Mouse (Mus musculus) heart, embryonic 16.5 days (tissue): ENCODE measurements around the gene Ubr4. TPM values are rescaled to one million over a fixed set of nuclear protein-coding genes. Genes with fewer than 3 reads are reported as not detected.
A peak's percentile ranks its signal among the peaks of the same experiment; 100 is the strongest.

Source experiments
- ATAC-seq: fragments of 200-750 bp; cut with Nextera tagmentation; replicated peaks from 2 replicates; pipeline ENCODE4 v1.8.0; 2017; ENCODE audit warnings: moderate number of reproducible peaks; ENCODE audit not compliant: insufficient read depth, low FRiP score; ENCODE audit errors: extremely low read depth
- H3K27ac ChIP-seq: fragments of 300-500 bp; sonication (generic); 2 replicates; pipeline ENCODE4 v1.5.1; 2014; ENCODE audit warnings: mild to moderate bottlenecking, low read length, control low read depth, moderate library complexity
- H3K27me3 ChIP-seq: fragments of 300-500 bp; sonication (generic); 2 replicates; pipeline ENCODE4 v1.6.1; 2014; ENCODE audit warnings: low read length, mixed read lengths; ENCODE audit not compliant: control insufficient read depth, insufficient read depth
- H3K36me3 ChIP-seq: fragments of 300-500 bp; sonication (generic); 2 replicates; pipeline ENCODE4 v1.6.1; 2014; ENCODE audit not compliant: control insufficient read depth, insufficient read depth
- H3K4me1 ChIP-seq: fragments of 300-500 bp; sonication (generic); 2 replicates; pipeline ENCODE4 v1.6.1; 2014; ENCODE audit warnings: low read length, mixed read lengths; ENCODE audit not compliant: control insufficient read depth, insufficient read depth
- H3K4me2 ChIP-seq: fragments of 300-500 bp; sonication (generic); 2 replicates; pipeline ENCODE4 v1.6.1; 2014; ENCODE audit warnings: low read depth, mild to moderate bottlenecking, control low read depth, low read length
- H3K4me3 ChIP-seq: fragments of 300-500 bp; sonication (generic); 2 replicates; pipeline ENCODE4 v1.5.1; 2014; ENCODE audit warnings: mild to moderate bottlenecking, control low read depth, low read length
- H3K9ac ChIP-seq: fragments of 300-500 bp; sonication (generic); 2 replicates; pipeline ENCODE4 v1.6.1; 2014; ENCODE audit warnings: low read length, control low read depth
- H3K9me3 ChIP-seq: fragments of 300-500 bp; sonication (generic); replicated peaks from 2 replicates; pipeline ENCODE4 v1.6.1; 2016; ENCODE audit warnings: low read length; ENCODE audit not compliant: control insufficient read depth
- WGBS: fragments of 180-500 bp; shearing (Covaris S2); extraction: QIAGEN DNeasy Blood & Tissue Kit; methylation state at CpG from one replicate; pipeline ENCODE4 v1.1.7; 2014; 5-methylcytosine and 5-hydroxymethylcytosine counted together
- polyA plus RNA-seq: library from polyadenylated mRNA; unstranded; fragments of >200 nt; fragmentation: Nextera tagmentation; extraction: Ambion mirVana; gene quantifications from 2 replicates; pipeline ENCODE4 v1.2.1, GENCODE M21; 2015

The Ubr4 gene
- polyA plus RNA-seq, 1 experiment from 2014 or later = 58.0 TPM

DNA sequence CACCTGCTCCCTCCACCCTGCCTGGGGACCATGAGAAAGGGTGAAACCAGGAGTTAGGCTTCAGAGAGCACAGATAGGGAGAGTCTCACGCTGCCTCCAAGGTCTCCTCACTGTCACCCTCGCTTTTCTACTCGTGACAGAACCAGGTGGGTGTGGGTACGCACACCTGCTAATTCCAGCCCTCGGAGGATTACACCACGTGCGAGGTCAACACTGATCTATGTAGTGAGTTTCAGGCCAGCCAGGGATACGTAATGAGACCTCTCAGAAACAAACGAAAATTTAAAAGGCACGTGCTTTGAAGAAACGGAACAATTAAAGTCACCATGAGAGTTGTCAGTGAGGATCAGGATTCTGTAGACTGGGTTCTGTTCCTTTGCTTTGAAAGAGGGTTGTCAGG lies 34.0 kb upstream of the Ubr4 start:
- 88% methylated on average over 11 of the region's 11 CpGs for WGBS
- Histone ChIP-seq H3K27me3 (no peaks in the 10 kb centered on the region), H3K9ac (no peak overlapping the region), H3K36me3 (peaks cover 16% of the 10 kb centered on the region), H3K4me3 (no peak overlapping the region), H3K4me2 (no peak overlapping the region), H3K9me3 (no peaks in the 10 kb centered on the region), H3K27ac (no peak overlapping the region), H3K4me1 (no peaks in the 10 kb centered on the region)
- ATAC-seq = no peak

DNA sequence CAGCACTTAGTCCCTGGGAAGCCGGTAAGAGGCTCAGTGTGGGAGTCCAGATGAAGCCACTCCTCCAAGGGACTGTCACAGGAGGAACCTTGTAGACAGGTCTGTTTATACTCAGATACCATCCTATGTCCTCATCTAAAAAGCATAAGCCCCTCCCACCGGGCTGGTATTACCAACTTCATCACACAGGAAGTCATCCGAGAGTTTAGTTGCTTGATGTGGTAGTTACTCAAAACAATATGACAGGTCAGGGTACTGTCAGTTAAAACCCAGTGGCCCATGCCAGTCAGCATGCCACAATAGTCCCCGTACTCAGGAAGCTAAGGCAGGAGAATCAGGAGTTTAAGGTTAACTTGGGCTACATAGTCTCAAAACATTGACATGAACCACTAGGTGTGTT lies 32.7 kb upstream of the Ubr4 start:
- no peak overlapping the region for H3K27ac ChIP-seq
- no peaks in the 10 kb centered on the region for H3K27me3 ChIP-seq
- 87% methylated on average over 4 of the region's 4 CpGs for WGBS
- no peaks in the 10 kb centered on the region for H3K9me3 ChIP-seq
- no peak for ATAC-seq
- no peaks in the 10 kb centered on the region for H3K4me1 ChIP-seq
- no peak overlapping the region for H3K4me2 ChIP-seq
- H3K4me3 ChIP-seq = no peak overlapping the region
- H3K36me3 ChIP-seq = peaks cover 15% of the 10 kb centered on the region
- H3K9ac ChIP-seq = no peak overlapping the region

DNA sequence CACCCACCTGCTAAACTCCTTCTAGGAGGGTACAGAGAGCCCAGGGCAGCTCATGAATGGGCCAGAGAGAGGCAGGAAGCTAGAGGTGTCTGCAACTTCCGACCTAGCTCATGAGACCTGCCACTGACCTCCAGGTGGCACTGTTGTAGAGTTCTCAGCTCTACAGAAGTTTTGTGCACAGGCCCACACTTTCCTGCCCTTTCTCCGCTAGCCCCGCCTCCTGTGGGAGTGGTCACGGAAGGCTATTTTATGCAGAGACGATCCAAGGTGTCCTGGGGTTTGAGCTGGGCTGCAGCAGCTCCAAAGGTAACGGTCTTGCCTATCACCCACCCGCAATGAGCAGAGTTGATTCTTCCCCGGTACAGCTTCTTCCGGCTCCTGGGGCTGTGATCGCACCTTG lies 21.8 kb upstream of the Ubr4 start:
- Histone ChIP-seq H3K27me3 (no peaks in the 10 kb centered on the region; the same call in 1 of the 2 replicates), H3K9me3 (no peaks in the 10 kb centered on the region), H3K4me1 (no peaks in the 10 kb centered on the region), H3K9ac (peak overlapping the region; percentile 56; the same call in 1 of the 2 replicates), H3K4me3 (peak overlapping the region; percentile 48), H3K27ac (no peak overlapping the region), H3K4me2 (peak overlapping the region; percentile 67), H3K36me3 (no peaks in the 10 kb centered on the region)
- WGBS = 7% methylated on average over 10 of the region's 10 CpGs
- peak; percentile 76 for ATAC-seq

DNA sequence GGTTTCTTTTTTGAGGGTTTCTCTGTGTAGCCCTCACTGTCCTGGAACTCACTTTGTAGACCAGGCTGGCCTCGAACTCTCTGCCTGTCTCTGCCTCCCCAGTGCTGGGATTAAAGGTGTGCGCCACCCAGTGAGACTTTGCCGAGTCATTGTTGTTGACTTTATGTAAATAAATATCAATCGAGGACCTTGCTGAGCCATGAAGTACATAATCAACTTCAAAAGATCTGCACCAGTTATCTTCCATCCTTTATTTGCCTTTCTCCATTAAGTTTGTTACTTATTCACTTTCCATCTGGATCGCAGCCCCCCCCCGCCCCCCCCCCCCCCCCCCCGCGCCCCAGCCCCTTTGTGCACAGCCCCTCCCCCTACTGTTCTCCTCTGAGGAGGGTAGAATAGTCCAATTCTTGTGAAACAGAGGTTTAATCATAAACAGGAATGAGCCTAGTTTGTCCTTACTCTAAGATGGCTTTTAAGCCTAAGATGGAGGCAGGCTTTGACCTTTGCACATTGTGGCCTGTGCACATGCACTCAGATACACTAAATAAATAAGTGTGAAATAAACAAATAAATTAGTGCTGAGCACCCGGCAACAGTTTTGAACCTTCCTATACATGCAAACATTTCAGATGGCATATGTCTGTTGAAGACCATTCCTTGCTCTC lies 17.6 kb upstream of the Ubr4 start:
- 69% methylated on average over 7 of the region's 9 CpGs for WGBS
- no peak for ATAC-seq
- Histone ChIP-seq H3K4me1 (no peaks in the 10 kb centered on the region), H3K9ac (no peak overlapping the region), H3K4me3 (no peak overlapping the region), H3K27ac (no peak overlapping the region), H3K4me2 (no peak overlapping the region), H3K36me3 (no peaks in the 10 kb centered on the region), H3K9me3 (no peaks in the 10 kb centered on the region), H3K27me3 (peaks cover 2% of the 10 kb centered on the region; the same call in 1 of the 2 replicates)

DNA sequence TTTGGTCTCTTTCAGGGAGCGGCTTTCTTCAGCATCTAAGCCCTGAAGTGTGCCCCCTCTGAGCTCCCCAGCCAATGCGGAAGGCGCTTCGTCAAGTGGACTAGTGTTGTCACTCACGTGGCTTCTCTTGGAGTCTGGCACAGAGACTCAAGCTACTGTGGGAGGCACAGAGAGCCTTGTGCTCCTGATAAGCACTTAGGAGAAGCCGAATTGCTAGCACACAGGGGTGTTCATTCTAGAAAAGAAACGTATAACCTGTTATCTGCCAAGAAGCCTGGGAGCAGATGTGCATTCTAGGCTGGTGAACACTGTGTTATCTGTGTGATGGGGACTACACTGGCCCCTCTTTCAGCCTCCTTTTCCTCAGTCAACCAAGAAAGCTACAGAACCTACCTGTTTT lies 16.9 kb upstream of the Ubr4 start:
- ATAC-seq = no peak
- 36% methylated on average over 7 of the region's 7 CpGs for WGBS
- H3K36me3 ChIP-seq = no peaks in the 10 kb centered on the region
- no peak overlapping the region for H3K27ac ChIP-seq
- H3K9ac ChIP-seq = no peak overlapping the region
- no peaks in the 10 kb centered on the region for H3K4me1 ChIP-seq
- no peak overlapping the region for H3K4me2 ChIP-seq
- no peak overlapping the region for H3K4me3 ChIP-seq
- no peaks in the 10 kb centered on the region for H3K9me3 ChIP-seq
- peaks cover 2% of the 10 kb centered on the region; the same call in 1 of the 2 replicates for H3K27me3 ChIP-seq

DNA sequence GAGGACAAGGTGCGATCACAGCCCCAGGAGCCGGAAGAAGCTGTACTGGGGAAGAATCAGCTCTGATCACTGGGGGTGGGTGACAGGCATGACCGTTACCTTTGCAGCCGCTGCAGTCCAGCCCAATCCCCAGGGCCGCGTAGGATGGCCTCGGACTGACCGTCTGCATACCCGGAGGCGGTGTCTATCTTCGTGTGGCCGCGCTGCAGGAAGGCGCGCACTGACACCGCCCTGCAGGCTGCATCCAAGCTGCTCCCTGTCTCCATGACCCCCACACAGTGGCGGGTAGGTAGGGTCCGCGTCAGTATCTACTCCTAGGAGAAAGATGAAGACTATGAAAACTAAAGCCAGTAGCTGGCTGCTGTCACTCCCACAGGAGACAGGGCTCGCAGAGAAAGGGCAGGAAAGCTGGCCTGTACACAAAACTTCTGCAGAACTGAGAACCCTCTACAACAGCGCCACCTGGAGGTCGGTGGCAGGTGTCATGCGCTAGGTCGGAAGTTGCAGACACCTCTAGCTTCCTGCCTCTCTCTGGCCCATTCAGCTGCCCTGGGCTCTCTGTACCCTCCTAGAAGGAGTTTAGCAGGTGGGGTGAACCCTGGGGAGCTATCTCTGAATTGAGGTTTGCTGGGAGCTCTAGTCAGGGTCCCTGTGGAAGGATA lies 15.5 kb upstream of the Ubr4 start:
- H3K9me3 ChIP-seq = no peaks in the 10 kb centered on the region
- H3K4me3 ChIP-seq = peak overlapping the region; percentile 41
- peak overlapping the region; percentile 75 for H3K4me2 ChIP-seq
- peak overlapping the region; percentile 62 for H3K9ac ChIP-seq
- no peak overlapping the region for H3K27ac ChIP-seq
- no peaks in the 10 kb centered on the region for H3K4me1 ChIP-seq
- H3K27me3 ChIP-seq = 0 out of 2 replicates have a peak, but pooled peaks cover 2% of the 10 kb centered on the region
- peak; percentile 75 for ATAC-seq
- 13% methylated on average over 24 of the region's 24 CpGs for WGBS
- no peaks in the 10 kb centered on the region for H3K36me3 ChIP-seq

DNA sequence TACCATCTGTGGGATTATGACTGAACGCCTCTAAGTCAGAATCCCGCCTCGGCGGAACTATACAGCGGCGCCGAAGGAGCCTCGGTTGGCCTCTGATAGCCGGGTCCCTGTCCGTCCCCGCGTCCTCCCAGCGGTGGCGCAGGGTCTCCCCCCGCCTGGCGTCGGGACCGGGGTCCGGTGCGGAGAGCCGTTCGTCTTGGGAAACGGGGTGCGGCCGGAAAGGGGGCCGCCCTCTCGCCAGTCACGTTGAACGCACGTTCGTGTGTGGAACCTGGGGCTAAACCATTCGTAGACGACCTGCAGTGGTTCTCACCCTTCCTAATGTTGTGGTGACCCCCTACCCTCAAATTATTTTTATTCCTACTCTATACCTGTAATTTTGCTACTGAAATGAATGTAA lies 14.3 kb upstream of the Ubr4 start:
- Histone ChIP-seq H3K9ac (no peak overlapping the region), H3K4me1 (no peaks in the 10 kb centered on the region), H3K4me3 (no peak overlapping the region), H3K36me3 (no peaks in the 10 kb centered on the region), H3K4me2 (no peak overlapping the region), H3K27me3 (0 out of 2 replicates have a peak, but pooled peaks cover 2% of the 10 kb centered on the region), H3K9me3 (no peaks in the 10 kb centered on the region), H3K27ac (no peak overlapping the region)
- WGBS = 44% methylated on average over 33 of the region's 33 CpGs
- ATAC-seq = no peak

DNA sequence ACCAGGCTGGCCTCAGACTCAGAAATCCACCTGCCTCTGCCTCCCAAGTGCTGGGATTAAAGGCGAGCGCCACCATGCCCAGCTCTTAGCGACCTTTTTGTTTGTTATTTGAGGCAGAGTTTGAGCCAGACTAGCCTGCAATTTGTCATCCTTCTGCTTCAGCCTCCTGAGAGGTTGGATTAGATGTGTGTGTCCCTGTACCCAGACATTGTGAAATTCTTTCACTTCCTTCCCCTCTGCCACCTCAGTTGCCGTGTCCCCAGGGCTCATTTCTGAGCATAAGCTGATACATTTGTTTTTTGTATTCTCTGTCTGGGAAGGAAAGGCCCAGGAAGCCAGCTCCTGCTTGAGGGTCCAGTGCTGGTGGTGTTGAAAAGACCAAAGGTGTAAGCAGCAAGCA lies 11.6 kb upstream of the Ubr4 start:
- H3K4me1 ChIP-seq = no peaks in the 10 kb centered on the region
- no peaks in the 10 kb centered on the region for H3K9me3 ChIP-seq
- no peak for ATAC-seq
- WGBS = 78% methylated on average over 4 of the region's 4 CpGs
- H3K27ac ChIP-seq = no peak overlapping the region
- no peak overlapping the region for H3K9ac ChIP-seq
- no peak overlapping the region for H3K4me2 ChIP-seq
- H3K27me3 ChIP-seq = 0 out of 2 replicates have a peak, but pooled peaks cover 2% of the 10 kb centered on the region
- no peaks in the 10 kb centered on the region for H3K36me3 ChIP-seq
- H3K4me3 ChIP-seq = no peak overlapping the region

DNA sequence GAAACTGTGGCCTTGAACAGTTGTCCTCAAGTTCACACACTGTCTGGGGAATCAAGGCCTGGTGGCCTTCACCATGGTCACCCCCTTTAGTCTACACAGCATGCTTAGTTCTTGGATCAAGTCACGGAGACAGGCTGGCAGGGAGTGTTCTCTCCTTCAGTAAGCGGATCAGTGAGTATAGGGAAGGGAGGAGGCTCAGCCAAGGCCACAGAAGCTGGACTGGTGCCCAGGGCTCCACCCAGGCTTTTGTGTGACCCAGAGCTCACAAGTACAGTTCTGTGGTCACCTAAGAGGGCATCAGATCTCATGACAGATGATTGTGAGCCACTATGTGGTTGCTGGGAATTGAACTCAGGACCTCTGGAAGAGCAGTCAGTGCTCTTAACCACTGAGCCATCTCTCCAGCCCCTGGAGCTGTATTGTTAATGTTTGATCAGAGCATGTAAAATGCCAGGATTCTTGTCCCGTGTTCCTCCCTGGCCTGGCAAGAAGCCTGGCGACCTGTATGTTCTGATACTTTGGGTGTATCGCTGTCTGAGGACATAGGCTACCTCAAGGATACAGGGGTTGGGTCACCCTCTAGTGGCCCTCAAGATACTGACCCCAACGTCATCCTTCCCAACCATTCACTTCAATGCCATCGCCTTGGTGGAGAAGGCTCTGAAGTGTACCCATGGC lies 10.7 kb upstream of the Ubr4 start:
- Histone ChIP-seq H3K4me2 (no peak overlapping the region), H3K27ac (no peak overlapping the region), H3K27me3 (0 out of 2 replicates have a peak, but pooled peaks cover 2% of the 10 kb centered on the region), H3K4me1 (no peaks in the 10 kb centered on the region), H3K4me3 (no peak overlapping the region), H3K9ac (no peak overlapping the region), H3K9me3 (no peaks in the 10 kb centered on the region), H3K36me3 (no peaks in the 10 kb centered on the region)
- WGBS = 70% methylated on average over 7 of the region's 7 CpGs
- ATAC-seq = no peak
